ENCODE assay signal across 8 mouse cellular contexts in the genomic region with DNA sequence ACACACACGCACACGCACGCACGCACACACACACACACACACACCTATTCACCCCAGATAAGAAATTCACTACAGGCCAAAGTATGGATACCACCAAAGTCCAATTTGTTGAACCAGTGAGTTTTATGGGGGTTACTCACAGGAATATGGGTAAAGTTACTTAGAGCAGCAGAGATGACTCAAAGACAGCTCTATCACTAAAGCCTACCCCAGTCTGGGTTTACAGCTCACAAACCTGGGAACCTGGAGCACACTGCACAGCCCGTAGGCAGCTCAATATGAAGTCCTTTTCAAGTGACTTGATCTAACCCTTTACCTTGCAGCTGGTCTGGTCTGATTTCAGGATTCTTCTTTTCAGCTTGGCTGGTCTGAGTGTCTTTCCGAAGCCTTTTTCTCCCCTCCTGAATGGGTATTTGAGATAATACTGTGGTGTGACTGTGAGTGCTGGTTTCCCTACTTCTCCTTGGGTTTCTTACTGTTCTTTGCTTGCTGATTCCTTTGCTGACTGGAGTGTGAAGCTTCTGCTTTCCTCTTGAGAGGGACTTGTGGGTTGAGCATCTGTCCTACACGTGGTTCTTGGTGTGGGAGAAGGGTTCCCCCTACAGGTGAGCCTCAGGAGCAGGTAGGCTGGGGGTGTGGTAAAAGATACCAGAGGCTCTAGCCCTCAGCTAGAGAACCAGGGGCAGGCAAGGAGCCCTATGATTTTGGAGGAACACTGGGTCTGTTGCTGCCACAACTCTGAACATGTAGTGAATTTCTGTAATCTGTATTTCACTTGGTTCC. TPM values are rescaled to one million over a fixed set of nuclear protein-coding genes. Genes with fewer than 3 reads are reported as not detected.
DNase-seq lines count a peak whose midpoint lies in the region; ATAC-seq and TF ChIP-seq lines count a peak whose summit lies in the region.

No protein-coding gene starts in this region.

- no peaks in the 10 kb centered on the region for H3K36me3 ChIP-seq in hindbrain, postnatal 0 days (ENCODE audit: insufficient read depth, low read length)
- peaks cover 35% of the 10 kb centered on the region for H3K36me3 ChIP-seq in hindbrain, embryonic 10.5 days
- H3K36me3 ChIP-seq in midbrain, embryonic 10.5 days = peaks cover 35% of the 10 kb centered on the region
- H3K36me3 ChIP-seq in forebrain, embryonic 12.5 days (replicated peaks) = peaks cover 17% of the 10 kb centered on the region

- TF ChIP-seq CTCF in hindbrain, postnatal 0 days (IDR thresholded peaks at IDR 0.05; ENCODE audit: low read depth) = peak; percentile 64

- ATAC-seq in hindbrain, postnatal 0 days = no peak
- 0 out of 2 replicates have a peak, but pooled peaks have one; percentile 63 for ATAC-seq in erythroid progenitor cell, adult 5-6 weeks (replicated peaks; ENCODE audit: low FRiP score, poor library complexity, severe bottlenecking)
- ATAC-seq in forebrain, embryonic 12.5 days (ENCODE audit: low FRiP score) = no peak

- no peaks in the 10 kb centered on the region for H3K9me3 ChIP-seq in hindbrain, postnatal 0 days (ENCODE audit: low read length)
- H3K9me3 ChIP-seq in hindbrain, embryonic 10.5 days = no peaks in the 10 kb centered on the region
- no peaks in the 10 kb centered on the region for H3K9me3 ChIP-seq in midbrain, embryonic 10.5 days (replicated peaks)
- H3K9me3 ChIP-seq in forebrain, embryonic 12.5 days = no peaks in the 10 kb centered on the region

- no peak overlapping the region for H3K9ac ChIP-seq in hindbrain, postnatal 0 days (replicated peaks; ENCODE audit: low read length)
- H3K9ac ChIP-seq in forebrain, embryonic 12.5 days = no peak overlapping the region

- WGBS in hindbrain, postnatal 0 days = 70% methylated on average over 7 of the region's 7 CpGs
- 80% methylated on average over 7 of the region's 7 CpGs for WGBS in hindbrain, embryonic 10.5 days
- 76% methylated on average over 7 of the region's 7 CpGs for WGBS in midbrain, embryonic 10.5 days
- WGBS in forebrain, embryonic 12.5 days = 77% methylated on average over 7 of the region's 7 CpGs

- no peak overlapping the region for H3K4me2 ChIP-seq in hindbrain, postnatal 0 days (ENCODE audit: low read depth, low read length)
- H3K4me2 ChIP-seq in forebrain, embryonic 12.5 days = no peak overlapping the region

- H3K27ac ChIP-seq in hindbrain, postnatal 0 days = no peak overlapping the region
- H3K27ac ChIP-seq in hindbrain, embryonic 10.5 days = no peak overlapping the region
- H3K27ac ChIP-seq in midbrain, embryonic 10.5 days (replicated peaks) = no peak overlapping the region
- H3K27ac ChIP-seq in forebrain, embryonic 12.5 days = no peak overlapping the region

- H3K4me1 ChIP-seq in hindbrain, postnatal 0 days (ENCODE audit: insufficient read depth, low read length) = no peaks in the 10 kb centered on the region
- no peaks in the 10 kb centered on the region for H3K4me1 ChIP-seq in hindbrain, embryonic 10.5 days (replicated peaks)
- H3K4me1 ChIP-seq in midbrain, embryonic 10.5 days = peaks cover 23% of the 10 kb centered on the region
- H3K4me1 ChIP-seq in forebrain, embryonic 12.5 days = peaks cover 16% of the 10 kb centered on the region

- no peak overlapping the region for H3K4me3 ChIP-seq in hindbrain, postnatal 0 days (ENCODE audit: low read length)
- no peak overlapping the region for H3K4me3 ChIP-seq in hindbrain, embryonic 10.5 days
- H3K4me3 ChIP-seq in midbrain, embryonic 10.5 days = no peak overlapping the region
- H3K4me3 ChIP-seq in forebrain, embryonic 12.5 days (replicated peaks) = no peak overlapping the region

- DNase-seq in hindbrain, postnatal 0 days (ENCODE audit: low spot score) = peak; percentile 32
- no peak for DNase-seq in hindbrain, embryonic 10.5 days (ENCODE audit: low spot score)
- DNase-seq in NIH3T3 (ENCODE audit: low read depth) = peak; percentile 19
- DNase-seq in lung, postnatal 14 days = peak; percentile 29
- peak; percentile 70 for DNase-seq in thymus, postnatal 14 days
- DNase-seq in midbrain, embryonic 10.5 days (ENCODE audit: low spot score) = no peak

- H3K27me3 ChIP-seq in hindbrain, postnatal 0 days (ENCODE audit: insufficient read depth, low read length) = no peaks in the 10 kb centered on the region
- H3K27me3 ChIP-seq in hindbrain, embryonic 10.5 days (ENCODE audit: insufficient read depth, poor library complexity, severe bottlenecking) = no peaks in the 10 kb centered on the region
- no peaks in the 10 kb centered on the region for H3K27me3 ChIP-seq in midbrain, embryonic 10.5 days (ENCODE audit: low read depth, poor library complexity, severe bottlenecking)
- no peaks in the 10 kb centered on the region for H3K27me3 ChIP-seq in forebrain, embryonic 12.5 days

RNA-seq across cellular contexts. Expression of a gene that starts 12.3 kb away (rescaled TPM):
- total RNA-seq in hindbrain, postnatal 0 days (2014; rRNA removed) = 34.3 and 46.8 TPM in 2 replicates
- polyA plus RNA-seq in hindbrain, postnatal 0 days (2015; fragmentation: Nextera tagmentation; extraction: Ambion mirVana) = 13.2 and 14.9 TPM in 2 replicates
- 14.5 and 17.3 TPM in 2 replicates for polyA plus RNA-seq in hindbrain, embryonic 10.5 days (2016; fragmentation: Nextera tagmentation; extraction: Ambion mirVana)
- total RNA-seq in erythroid progenitor cell, adult 5-6 weeks (2015; ENCODE audit: low replicate concordance) = 68.5 and 91.0 TPM in 2 replicates
- 101 and 126 TPM in 2 replicates for total RNA-seq in erythroid progenitor cell, adult 5-6 weeks (2017; ENCODE audit: low replicate concordance)
- 13.2 and 15.3 TPM in 2 replicates for polyA plus RNA-seq in midbrain, embryonic 10.5 days (2016; fragmentation: Nextera tagmentation; extraction: Ambion mirVana)
- polyA plus RNA-seq in forebrain, embryonic 12.5 days (2016; fragmentation: Nextera tagmentation; extraction: Ambion mirVana) = 24.3 and 26.7 TPM in 2 replicates

Comparison
In these comparisons a context has a peak if more than half of its experiments do, and no peak if none do; other contexts are left out.
1. DNase-seq: peak in hindbrain, postnatal 0 days (single experiment), NIH3T3 (single experiment), lung, postnatal 14 days (single experiment) and thymus, postnatal 14 days (single experiment); none in hindbrain, embryonic 10.5 days (single experiment) and midbrain, embryonic 10.5 days (single experiment).